Mouse (Mus musculus) yolk sac, embryonic 10.5 days (tissue): ENCODE measurements at regions not wholly inside any gene's neighbourhood (a gene's known extent, or its start where the extent isn't known, plus 50 kb on each side); places are given as distances from the start of the nearest gene placed in this dataset.

Experiments
- DNase-seq: peaks from one replicate; pipeline ENCODE4 v3.0.0-alpha.2; 2017; ENCODE audit warnings: low spot score

DNA sequence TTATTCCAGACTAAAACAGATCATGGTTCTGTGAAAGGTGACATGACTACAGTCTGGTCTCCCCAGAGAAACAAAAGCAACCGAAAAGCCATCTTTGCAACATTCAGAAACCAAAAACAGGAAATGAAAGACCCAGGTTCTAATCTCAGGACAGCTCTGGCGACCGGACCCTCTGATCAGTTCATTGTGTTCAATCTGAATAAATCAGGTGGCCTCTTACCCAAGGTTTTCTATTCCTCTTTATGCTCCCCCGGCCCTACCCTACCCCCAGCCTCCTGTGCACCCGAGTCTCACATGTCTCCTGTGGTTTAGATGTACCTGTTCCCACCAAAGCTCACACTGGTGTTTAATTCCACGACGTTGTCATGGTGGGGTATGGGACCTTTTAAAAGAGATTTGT, 238.6 kb upstream of the Jmjd1c start:
- no peak for DNase-seq

DNA sequence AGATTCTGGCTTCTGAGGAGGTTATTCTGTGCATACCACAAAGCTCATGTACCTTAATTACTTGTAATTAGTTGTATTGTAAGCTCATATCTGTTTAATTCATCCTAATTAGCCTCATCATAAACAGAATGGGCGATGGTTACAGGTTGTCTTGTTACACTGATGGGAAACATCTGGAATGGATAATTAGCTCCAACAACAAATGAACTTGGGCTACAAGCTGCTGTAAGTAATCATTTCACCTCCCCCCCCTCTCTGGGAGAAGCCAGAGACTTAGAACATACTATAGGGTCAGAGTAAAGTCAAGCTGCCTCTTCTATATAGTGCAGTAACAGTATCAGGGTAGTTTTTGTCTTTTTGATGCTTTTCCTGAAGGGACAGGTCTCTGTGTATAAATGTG, 234.5 kb upstream of the Jmjd1c start:
- DNase-seq = no peak

DNA sequence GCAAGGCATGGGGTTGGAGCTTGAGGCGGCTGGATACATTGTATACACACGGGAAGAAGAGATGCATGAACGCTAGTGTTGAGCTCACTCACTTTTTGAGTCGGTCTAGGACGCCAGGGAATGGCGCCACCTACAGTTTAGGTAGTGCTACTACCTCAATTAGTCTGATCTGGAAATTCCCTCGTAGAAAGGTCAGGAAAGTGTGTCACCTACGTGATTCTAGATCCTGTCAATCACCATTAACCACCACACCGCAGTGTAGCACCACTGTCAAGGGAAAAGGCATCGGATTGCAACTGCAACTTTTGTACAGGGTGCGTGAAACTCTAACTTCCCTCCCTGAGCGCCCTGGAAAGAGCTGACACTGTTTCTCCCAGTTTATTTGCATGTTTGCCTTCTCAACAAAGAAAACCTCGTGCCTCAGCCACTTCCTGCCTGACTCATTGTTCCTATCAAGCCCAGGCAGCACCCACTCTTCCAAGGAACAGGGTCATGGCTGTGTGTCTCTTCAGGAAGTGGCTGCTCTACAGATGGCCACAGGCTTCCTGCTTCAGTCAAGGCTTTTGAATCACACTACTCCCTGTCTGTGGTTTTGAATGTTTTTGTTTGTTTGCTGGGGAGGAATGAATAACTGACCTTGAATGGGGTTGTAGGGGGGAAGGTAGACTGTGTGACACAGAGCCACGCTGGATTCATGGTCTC, 231.6 kb upstream of the Jmjd1c start:
- peak; percentile 59 for DNase-seq

DNA sequence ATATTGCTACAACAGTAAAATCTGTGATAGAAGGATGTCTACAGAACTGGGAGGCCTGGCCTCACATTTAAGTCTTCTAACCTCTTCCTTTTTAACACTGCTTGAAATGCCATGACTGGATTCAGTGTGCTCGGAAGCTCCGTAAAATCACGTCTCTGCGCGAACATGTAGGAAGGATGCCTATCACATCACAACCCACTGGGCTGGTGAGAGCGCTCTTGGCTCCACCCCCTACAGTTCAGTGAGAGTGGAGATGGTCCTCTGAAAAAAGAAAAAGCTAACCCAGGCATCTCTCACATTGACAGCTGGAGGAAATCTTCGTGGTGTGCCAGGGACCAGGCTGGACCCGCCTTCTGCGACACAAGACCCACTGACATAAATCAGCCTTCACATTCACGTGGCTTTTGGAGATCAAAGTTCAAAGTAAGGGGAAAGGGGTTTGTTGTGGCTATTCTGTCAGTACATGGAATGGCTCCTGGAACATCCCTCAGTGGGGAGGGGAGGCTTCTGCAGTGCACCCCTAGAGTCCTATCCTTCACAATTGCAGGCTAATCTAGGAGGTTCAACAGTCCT, 230.8 kb upstream of the Jmjd1c start:
- peak; percentile 5 for DNase-seq

DNA sequence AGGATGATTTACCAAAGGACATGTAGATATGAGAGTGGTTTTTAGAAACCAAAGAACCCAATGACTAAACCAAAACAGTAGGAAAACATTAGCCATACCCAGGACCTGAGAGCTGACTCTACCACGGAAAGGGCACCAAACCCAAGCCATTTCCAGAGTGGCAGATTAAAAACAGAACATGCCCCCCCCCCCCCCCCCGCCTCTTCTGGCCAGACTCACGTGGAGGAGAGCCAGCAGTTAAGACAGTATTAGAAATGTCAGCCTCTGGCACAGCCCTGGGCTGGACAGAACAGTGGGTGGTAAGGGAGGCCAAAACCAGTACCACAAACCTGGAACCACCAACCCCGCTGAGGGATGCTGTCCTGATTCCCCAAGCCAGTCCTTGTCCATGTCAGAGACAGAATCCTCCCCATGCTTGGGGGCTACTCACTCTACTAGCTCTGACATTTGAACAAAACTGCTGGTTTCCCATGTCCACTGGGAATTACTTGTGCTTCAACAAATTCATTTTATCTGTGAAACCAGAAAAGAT, 224.7 kb upstream of the Jmjd1c start:
- DNase-seq = no peak

DNA sequence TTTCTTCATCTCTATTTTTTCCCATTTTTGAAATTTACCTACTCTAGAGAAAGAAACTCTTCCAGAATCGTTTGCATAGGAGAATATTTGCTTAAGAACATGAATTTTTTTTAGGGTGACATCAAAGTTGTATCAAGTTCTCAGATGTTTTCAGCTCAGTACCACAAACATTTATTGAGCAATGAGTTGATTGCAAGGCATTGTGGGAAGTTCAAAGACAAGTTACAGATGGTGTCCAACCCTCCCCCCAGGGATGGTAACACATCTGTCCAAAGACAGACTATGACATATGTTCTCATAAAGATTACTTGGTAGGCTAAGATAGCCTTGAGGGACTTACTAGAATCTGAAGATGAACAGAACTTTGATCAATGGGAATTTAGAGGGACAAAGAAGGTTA, 224.3 kb upstream of the Jmjd1c start:
- DNase-seq = no peak

DNA sequence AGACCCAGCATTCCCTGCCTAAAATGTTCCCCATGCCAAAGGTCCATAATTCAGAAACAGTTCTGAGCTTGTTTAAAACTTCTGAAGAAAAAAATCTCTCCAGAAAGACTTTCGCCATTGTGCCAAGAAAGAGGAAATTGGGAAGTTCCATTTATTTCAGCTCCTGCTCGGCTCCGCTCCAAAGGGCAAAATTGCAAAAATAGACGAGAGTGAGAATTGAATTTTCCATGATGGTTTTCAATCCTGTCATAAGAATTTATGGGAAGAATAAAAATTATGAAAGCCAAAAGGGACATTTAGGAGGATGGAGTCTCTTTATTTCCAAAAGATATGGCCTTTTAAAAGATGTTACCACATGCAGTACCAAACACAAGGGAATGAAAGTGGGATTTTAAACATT, 222.5 kb upstream of the Jmjd1c start:
- no peak for DNase-seq

DNA sequence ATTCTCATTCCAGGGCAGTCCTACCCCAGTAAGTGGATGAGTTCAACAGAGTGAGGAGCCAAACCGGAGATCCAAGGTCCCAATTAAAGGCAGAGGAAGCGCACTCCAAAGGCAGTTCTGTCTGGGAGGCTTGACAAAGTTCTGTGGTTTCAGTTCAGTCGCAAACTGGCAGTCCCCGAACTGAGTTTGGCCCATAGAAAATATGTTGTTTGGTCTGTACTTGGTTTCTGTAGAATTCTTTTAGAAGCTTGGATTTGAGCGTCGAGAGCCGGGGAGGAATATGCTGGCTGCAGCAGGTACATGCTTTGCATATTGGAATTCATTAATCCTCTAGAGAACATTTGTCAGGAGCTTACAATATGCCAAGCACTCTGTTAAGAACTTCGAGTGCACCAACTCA, 216.9 kb upstream of the Jmjd1c start:
- no peak for DNase-seq

DNA sequence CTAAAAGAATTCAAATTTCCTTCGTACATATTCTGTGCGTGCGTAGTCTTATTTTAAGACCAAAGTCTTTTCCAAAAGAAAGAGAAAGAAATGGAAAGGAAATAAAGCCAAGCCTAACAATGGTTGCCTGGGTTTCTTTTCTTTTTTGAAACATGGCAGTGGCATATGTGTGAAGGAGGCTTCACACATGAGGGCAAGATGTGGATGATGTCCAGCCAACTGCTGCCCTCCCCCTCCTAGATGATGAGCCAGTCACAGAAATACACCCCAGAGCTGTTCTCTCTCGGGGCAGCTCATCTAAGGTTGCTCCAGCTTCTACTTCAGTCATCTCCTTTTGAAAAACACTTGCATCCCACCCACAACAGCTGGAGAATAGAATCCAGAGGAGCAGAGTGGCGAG, 213.1 kb upstream of the Jmjd1c start:
- no peak for DNase-seq

DNA sequence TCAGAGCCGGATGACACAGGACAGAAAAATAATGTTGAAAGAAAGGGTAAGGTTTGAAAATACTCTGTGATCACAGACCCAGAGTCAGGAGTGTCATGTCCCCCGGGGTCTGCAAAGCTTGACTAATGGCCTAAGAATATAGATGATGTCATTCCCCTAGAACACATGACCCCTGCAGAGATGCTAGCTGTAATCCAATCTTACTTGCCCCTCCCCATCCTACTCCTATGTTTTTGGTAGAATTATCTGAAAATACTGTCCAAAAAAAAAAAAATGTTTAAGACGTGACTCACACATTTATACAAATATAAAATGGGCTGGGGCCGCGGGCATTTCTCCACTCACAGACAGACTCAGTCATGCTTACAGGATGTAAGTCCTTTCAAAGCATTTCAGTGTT, 210.3 kb upstream of the Jmjd1c start:
- DNase-seq = no peak

DNA sequence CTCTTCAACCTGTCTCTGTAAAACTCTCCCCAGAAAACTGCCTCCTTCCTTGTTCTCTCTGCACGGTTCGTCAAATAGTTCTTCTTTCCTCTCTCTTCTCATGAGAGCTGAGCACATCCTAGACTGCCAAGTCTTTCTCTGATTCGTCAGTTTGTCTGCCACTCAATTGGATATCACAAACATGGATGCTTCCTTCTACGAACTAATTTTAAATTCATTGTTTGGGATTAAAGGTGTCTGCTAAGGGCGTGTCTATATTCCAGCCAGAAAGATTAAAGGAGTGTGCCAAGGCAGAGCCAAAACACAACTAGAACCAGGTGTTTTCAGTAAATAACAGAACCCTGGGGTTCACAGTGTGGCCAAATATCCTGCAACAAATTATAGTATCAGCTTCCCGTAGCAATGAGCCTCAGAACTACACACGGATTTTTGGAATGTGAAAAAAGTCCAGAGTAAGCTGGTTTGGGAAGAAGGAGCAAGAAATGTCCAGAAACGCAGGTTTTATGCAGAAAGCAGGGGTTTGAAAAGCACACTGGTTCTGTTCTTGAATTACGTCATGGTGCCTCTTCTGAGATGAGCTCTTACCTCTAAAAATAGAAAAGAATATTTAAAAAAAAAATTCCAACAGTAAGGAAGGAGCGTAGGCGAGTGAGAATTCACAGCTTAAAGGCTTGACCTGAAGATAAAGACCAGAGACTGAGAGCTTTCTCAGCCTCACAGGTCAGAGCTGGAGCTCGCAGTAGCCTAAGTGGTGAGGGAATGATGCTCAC, 206.0 kb upstream of the Jmjd1c start:
- DNase-seq = no peak

DNA sequence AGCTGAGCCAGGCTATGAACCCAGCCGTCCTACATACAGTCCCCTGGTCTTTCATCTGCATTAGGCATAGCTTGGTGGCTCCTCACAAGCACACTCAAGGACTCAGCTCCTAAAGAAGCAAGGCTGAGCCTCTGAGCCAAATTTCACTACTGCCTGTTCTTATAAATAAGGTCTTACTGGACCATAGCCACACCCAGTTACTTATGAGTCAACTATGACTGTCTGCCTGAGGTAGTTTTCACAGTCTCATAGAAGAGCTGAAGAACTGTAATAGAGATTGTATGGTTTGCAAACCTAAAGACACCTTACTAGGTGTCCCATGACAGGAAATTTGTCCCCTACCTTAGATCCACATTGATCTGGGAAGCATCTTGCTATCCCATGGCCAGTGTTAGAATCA, 204.1 kb upstream of the Jmjd1c start:
- DNase-seq = no peak

DNA sequence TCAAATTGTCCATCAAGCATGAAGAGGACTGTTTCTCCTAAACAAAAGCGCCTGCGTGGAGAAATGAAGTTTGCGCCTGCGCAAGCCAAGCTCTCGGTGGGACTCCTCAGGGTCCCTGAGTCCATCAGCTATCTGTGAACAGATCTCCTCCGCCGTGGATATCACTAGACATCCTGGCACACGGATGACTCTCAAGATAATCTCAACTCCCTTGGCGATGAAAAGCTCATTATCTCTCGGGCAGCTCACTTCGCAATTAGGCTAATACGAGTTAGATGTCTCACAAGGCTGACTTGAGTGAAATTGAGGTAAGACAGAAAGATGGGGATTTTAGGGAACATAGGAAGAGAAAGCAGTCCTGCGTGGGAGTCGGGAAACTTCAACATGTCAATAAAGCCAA, 202.1 kb upstream of the Jmjd1c start:
- no peak for DNase-seq

DNA sequence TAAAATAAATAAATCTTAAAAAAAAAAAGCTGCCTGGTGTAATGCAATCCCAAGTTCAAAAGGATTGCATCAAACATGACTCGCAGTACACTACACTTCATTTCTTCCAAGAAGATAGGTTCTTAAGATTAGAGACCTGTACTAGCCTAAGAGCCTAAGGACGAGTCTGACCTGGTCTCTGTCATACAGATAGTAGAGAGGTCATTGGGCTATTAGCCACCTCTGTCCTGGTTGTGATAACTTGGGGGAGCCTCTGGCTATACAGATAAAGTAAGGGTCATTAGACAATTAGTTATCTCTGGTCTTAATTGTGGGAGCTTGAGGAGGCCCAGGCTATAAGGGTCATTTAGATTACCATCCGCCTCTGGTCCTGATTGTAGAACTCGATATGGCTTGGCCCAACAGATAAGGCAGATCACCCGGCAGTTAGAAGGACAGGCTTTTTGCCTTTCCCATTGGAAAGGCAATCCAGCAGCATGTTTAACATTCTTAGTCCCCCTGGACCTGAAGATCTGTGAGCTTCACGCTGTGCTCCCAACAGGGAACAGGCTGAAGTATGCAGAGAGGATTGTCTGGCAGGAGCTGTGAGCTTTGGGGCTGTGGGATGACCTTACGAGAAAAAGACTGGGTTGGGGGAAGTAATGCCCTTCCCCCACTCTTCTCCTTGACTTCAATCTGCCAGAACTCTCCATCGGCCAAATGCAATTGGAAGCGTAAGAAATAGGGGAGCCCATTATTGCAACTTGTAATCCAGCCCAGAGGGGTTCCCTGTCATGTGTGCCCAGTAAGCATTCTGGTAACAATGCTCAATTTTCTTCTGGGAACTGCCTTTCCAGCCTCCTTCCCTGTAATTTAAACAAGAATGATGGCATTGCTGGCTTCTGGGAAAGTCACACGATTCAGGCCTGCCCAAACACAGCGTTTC, 199.0 kb upstream of the Jmjd1c start:
- no peak for DNase-seq

DNA sequence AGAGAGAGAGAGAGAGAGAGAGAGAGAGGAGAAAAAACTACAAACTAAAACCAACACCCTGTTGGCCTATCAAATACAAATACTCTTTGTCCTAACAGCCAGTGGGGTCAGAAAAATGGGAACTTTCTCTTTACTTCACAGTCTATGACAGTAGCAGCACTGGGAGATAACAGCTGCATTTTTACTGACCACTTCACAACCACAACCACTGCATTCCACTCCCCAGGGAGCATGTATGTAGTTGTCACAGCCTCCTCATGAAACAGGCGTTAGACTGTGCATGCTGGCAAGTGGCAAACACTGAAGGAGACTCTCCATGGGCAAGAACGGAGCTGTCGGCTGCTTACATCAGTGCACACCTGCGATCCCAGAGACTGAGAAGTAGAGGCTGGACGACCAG, 196.2 kb upstream of the Jmjd1c start:
- DNase-seq = no peak

DNA sequence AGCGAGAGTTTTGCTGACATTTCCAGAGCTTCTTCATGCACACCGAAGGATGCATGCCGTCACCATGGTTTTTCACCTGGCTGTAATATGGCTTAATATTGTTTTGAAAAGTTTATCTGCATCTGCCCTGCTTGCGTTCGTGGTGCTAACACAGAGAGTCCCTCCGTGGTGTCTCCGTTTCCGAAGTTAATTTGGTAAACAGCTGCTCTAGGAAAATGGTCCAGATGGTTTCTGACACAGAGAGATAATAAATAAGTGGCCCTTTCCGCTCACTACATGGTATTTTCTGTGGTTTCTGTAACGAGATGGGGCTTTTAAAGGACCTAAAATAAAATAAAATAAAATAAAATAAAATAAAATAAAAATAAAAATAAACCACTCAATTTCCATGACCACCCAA, 195.1 kb upstream of the Jmjd1c start:
- no peak for DNase-seq

DNA sequence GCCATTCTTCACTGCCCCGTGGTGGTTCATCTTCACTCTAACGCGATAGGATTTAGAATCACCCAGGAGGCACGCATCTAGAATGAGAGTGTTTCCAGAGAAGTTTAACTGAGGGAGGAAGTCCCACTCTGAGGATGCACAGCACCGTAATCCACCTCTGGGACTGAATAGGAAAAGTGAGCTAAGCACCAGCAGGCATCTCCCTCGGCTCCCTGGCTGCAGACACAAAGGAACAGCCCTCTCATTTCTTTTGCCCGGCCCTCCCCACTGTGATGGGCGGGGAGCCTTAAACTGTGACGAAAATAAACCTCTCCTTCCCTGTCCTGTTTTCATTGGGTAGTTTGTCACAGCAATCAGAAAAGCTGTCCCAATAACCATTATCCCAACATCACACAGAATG, 194.1 kb upstream of the Jmjd1c start:
- no peak for DNase-seq

DNA sequence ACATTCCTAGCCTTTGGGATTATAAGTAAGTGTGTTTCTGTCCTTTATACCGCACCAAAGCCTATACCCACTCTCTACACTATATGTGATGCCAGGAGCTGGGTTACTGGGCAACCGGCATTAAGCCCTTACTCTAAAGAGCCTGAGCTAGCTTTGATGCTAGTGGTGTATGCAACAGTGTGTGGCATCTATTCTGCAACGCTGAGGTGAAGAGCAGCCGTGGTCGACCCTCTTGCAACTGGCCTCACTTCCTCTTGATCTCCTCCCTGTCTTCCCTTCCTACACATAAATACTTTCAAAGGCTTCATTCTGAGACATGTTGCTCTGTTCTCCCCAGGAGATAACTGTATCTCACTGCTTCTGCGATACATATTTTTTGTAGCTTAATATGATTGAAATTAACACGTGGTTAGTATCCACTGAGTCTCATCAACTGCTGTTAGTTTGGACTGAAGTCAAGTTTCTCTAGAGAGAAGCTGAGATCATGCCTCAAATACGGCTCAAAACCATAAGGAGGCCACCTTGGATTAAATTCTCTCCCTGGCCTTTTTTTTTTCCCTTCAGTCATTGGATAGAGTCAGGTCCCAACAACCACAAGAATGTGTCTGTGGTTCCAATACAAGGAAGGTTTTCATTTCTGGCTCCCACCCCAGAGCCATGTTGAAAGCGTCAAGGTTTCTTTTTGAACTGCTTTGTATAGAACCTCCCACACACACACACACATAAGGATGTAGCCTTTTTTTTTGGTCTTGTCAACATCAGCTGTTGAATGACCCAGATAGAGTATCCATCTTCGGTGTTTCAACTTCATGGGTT, 191.2 kb upstream of the Jmjd1c start:
- DNase-seq = no peak

DNA sequence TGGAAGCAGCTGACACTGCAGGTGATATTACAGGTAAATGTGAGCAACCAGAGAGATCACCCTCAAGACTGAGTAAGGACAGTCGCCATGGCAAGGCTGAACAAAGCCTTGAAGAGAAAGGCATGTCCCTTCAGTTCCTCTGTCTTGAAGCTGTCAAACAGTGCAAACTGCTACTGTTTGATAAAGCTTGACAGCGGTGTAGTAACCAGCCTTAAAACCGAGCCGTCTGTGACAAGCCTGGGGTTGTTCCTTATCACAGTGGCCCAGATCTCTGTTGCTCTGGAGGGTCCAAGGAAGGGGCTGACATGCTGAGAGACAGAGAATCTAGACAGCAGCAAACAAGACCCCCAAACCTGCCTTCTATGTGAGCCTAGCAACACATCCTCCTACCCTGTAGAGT, 188.1 kb upstream of the Jmjd1c start:
- DNase-seq = no peak

DNA sequence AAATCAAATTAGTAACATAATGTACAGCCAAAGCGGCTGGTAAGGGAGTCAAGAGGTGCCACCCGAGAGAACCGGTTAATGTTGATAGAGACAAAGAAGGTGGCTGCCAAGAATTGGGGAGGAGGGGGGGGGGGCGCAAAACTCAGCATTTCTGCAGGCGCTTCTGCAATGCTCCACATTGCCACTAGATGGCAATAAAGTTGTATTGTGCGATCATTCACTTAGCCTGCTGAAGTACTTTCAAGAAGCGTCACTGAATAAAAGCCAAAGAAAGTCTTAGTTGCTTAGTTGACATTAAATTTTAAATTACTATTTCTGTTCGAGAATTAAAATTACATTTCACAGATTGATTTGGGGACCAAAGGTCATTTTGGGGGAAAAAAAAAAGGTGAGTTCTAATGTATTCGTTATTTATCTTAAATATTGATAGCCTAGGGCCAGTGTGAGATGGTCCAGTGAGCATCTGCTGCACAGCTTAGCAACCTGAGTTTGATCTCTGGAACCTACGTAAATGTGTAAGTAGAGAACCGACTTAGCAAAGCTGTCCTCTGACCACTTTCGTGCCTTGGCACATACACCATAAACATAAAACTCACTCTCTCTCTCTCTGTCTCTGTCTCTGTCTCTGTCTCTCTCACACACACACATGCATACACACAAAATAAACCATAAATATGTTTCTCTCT, 186.6 kb upstream of the Jmjd1c start:
- DNase-seq = peak; percentile 64
